Mouse (Mus musculus) MEL (cell line): ENCODE measurements at regions not wholly inside any gene's neighbourhood (a gene's known extent, or its start where the extent isn't known, plus 50 kb on each side); places are given as distances from the start of the nearest gene placed in this dataset.

Source experiments
- BHLHE40 ChIP-seq: IDR thresholded peaks from 2 replicates; pipeline ENCODE4 v1.6.1; 2012; ENCODE audit warnings: low read depth, mild to moderate bottlenecking, inconsistent platforms, low read length, improper control_type of control experiment, borderline replicate concordance
- CHD2 ChIP-seq: IDR thresholded peaks from 2 replicates; pipeline ENCODE4 v1.6.1; 2011; ENCODE audit warnings: low read length, improper control_type of control experiment
- CTCF ChIP-seq, 3 experiments: IDR thresholded peaks in 2 of 3; conservative IDR thresholded peaks in 1 of 3; 2 replicates each; pipeline ENCODE4 v1.5.1; 2011 to 2012; ENCODE audit warnings: low read length in 3 of 3, low read depth in 2 of 3, mild to moderate bottlenecking in 2 of 3, improper control_type of control experiment in 1 of 3, inconsistent platforms in 1 of 3, mixed read lengths in 1 of 3, moderate library complexity in 1 of 3; ENCODE audit not compliant: control insufficient read depth in 1 of 3, insufficient read depth in 1 of 3, poor library complexity in 1 of 3, severe bottlenecking in 1 of 3
- EP300 ChIP-seq, 2 experiments: IDR thresholded peaks; 2 replicates each; pipeline ENCODE4 v1.6.1; 2011; ENCODE audit warnings: improper control_type of control experiment in 2 of 2, low read length in 2 of 2, low read depth in 1 of 2, mild to moderate bottlenecking in 1 of 2
- ETS1 ChIP-seq: IDR thresholded peaks from 2 replicates; pipeline ENCODE4 v1.6.1; 2012; ENCODE audit warnings: low read depth, mild to moderate bottlenecking, inconsistent platforms, low read length, improper control_type of control experiment, moderate library complexity
- MYC ChIP-seq: IDR thresholded peaks from 2 replicates; pipeline ENCODE4 v1.6.1; 2011; ENCODE audit warnings: low read depth, mild to moderate bottlenecking, low read length, improper control_type of control experiment, moderate library complexity
- POLR2A ChIP-seq, 2 experiments: IDR thresholded peaks; 2 replicates each; pipeline ENCODE4 v1.6.1; 2011 to 2012; ENCODE audit warnings: low read length in 2 of 2, mild to moderate bottlenecking in 2 of 2, control low read depth in 1 of 2, improper control_type of control experiment in 1 of 2, low read depth in 1 of 2, moderate library complexity in 1 of 2; ENCODE audit not compliant: control insufficient read depth in 1 of 2, insufficient read depth in 1 of 2, poor library complexity in 1 of 2
- RAD21 ChIP-seq: IDR thresholded peaks from 2 replicates; pipeline ENCODE4 v1.6.1; 2011; ENCODE audit warnings: mild to moderate bottlenecking, low read depth, low read length, improper control_type of control experiment
- SMC3 ChIP-seq: IDR thresholded peaks from 2 replicates; pipeline ENCODE4 v1.6.1; 2011; ENCODE audit warnings: low read depth, low read length, improper control_type of control experiment
- UBTF ChIP-seq: IDR thresholded peaks from 2 replicates; pipeline ENCODE4 v1.6.1; 2012; ENCODE audit warnings: low read depth, mild to moderate bottlenecking, inconsistent platforms, low read length, improper control_type of control experiment, moderate library complexity, borderline replicate concordance; ENCODE audit not compliant: insufficient read depth

GRCm38 (mm10) chr15:11753216-11753615 is 153.9 kb downstream of the Npr3 start:
- TF ChIP-seq CTCF (IDR thresholded peaks at IDR 0.05 in 2 of 3, conservative IDR thresholded peaks at IDR 0.05 in 1 of 3; ENCODE audit: control insufficient read depth in 1 of 3, insufficient read depth in 1 of 3, low read depth in 2 of 3, low read length in 3 of 3, poor library complexity in 1 of 3, severe bottlenecking in 1 of 3) (no peak), ETS1 (no peak), CHD2 (no peak), MYC (no peak), UBTF (no peak), EP300 (IDR thresholded peaks at IDR 0.05; ENCODE audit: low read depth in 1 of 2, low read length in 2 of 2) (no peak), POLR2A (IDR thresholded peaks at IDR 0.05; ENCODE audit: control insufficient read depth in 1 of 2, insufficient read depth in 1 of 2, low read depth in 1 of 2, low read length in 2 of 2, poor library complexity in 1 of 2) (no peak), RAD21 (no peak), SMC3 (no peak), BHLHE40 (no peak)
